Mouse (Mus musculus) gastrocnemius, postnatal 36 days (tissue): Measurements from ENCODE around the gene Foxa1. TPM values are rescaled to one million over a fixed set of nuclear protein-coding genes. Genes with fewer than 3 reads are reported as not detected.

Experiments
- DNase-seq, 2 experiments: peaks; one replicate each; pipeline ENCODE4 v3.0.0; 2022
- intact Hi-C: fragments of 180-260 bp; cut with DNase I; formaldehyde crosslinking; loops from one replicate; pipeline ENCODE4 v1.15.1; 2025
- total RNA-seq, 2 experiments: library from RNA; stranded (reverse); gene quantifications; 2 replicates each; pipeline ENCODE4 v1.2.3; 2021

The Foxa1 gene
- total RNA-seq, 2 experiments from 2014 or later: not detected

- no peak for DNase-seq
- intact Hi-C loops: no loop called here
Measured at GRCm38 (mm10) chr12:57500246-57500645, 46.5 kb downstream of the Foxa1 start.

- no peak for DNase-seq
- intact Hi-C loops: no loop called here
Measured at GRCm38 (mm10) chr12:57496347-57497119, 50.2 kb downstream of the Foxa1 start.

Other genes with a start within 250 kb of the Foxa1 start
- not detected for gene Ttc6, start 17.2 kb upstream of the Foxa1 start, total RNA-seq